Mouse (Mus musculus): ENCODE data around the gene Dnttip2.
"Not testable (repeated sequence)": the region's sequence is repeated elsewhere in the genome, so short reads cannot be mapped to it uniquely, and the experiment has no call there.

Dnttip2 gene

DNA sequence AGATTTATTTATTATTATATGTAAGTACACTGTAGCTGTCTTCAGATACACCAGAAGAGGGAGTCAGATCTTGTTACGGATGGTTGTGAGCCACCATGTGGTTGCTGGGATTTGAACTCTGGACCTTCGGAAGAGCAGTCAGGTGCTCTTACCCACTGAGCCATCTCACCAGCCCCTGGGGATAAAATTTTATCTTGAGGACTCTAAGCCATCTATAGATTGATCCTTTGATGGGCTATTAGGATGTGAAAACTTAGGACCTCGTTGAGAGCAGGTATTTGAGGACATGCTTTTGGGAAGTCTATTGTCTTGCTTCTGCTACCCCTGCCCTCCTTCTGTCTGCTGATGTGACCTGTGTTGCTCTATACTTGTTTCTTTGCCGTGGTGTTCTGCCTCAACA is 15.2 kb downstream of the Dnttip2 start:
- DNase-seq (ENCODE audit: low read depth, low spot score), result not testable (repeated sequence)

DNA sequence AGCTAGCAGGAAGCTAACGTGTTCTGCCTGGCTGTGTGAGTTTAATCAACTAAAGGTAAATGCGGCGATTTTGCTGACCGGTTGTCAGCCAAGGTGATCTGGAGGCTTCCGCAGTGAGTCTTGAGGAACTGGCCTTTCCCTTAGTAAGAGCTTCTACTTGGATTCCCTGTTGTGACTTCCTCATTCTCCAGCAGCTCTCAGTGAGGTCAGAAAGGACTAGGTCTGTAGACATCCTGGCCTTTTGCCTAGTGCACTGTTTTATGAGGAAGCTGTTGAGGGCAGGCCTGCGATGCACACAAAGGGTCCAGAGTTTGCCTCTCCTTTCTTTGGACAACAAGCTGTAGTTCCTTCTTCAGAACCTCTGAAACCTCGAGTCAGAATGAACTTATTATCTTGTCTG is 16.5 kb downstream of the Dnttip2 start:
- no peak for DNase-seq (ENCODE audit: low read depth, low spot score)

GRCm38 (mm10) chr3:122291828-122292227 is 17.6 kb downstream of the Dnttip2 start:
- DNase-seq (ENCODE audit: low read depth, low spot score), result no peak

DNA sequence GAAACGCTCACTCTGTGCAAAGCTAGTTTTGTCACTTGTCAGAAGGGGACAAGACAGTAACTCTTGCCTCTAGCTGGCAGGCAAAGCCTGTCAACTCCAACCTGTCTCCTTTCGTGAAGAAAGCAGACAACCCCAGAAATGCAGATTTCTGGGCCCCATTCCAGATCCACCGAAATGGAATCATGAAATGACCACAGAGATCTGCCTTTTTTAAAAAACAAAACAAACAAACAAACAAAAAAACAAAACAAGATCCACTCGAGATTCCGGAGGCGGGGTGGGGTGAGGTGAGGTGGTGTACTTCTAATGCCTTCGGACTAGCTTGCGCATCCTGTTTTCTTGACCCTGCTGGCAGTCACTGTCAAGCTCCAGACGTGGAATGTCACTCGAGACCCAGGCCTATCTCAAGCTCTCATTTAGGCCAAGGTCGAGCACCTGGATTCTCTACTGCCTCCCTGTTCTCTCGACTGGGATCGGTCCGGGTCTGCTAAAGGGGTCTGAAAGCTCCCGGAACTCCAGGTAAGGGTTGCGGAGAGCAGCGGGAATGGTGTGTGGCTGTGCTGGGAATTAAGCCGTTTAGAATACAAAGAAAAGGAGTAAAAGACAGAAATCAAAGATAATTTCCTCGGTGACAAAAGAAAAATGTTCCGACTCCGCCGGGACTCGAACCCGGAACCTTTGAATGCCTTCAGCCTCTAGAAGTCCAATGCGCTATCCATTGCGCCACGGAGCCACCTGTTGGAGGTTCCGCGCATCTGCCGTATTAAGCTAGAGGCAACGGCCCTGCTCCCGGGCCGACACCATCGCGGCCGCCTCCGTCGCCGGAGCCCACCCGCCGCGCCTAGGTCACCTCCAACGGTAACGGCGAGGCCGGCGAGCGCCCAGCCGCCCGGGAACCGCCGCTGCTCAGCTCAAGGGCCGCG is 18.4 kb downstream of the Dnttip2 start:
- DNase-seq (ENCODE audit: low read depth, low spot score), result peak; percentile 84

GRCm38 (mm10) chr3:122293223-122293953 is 19.2 kb downstream of the Dnttip2 start:
- DNase-seq (ENCODE audit: low read depth, low spot score), result peak; percentile 67

DNA sequence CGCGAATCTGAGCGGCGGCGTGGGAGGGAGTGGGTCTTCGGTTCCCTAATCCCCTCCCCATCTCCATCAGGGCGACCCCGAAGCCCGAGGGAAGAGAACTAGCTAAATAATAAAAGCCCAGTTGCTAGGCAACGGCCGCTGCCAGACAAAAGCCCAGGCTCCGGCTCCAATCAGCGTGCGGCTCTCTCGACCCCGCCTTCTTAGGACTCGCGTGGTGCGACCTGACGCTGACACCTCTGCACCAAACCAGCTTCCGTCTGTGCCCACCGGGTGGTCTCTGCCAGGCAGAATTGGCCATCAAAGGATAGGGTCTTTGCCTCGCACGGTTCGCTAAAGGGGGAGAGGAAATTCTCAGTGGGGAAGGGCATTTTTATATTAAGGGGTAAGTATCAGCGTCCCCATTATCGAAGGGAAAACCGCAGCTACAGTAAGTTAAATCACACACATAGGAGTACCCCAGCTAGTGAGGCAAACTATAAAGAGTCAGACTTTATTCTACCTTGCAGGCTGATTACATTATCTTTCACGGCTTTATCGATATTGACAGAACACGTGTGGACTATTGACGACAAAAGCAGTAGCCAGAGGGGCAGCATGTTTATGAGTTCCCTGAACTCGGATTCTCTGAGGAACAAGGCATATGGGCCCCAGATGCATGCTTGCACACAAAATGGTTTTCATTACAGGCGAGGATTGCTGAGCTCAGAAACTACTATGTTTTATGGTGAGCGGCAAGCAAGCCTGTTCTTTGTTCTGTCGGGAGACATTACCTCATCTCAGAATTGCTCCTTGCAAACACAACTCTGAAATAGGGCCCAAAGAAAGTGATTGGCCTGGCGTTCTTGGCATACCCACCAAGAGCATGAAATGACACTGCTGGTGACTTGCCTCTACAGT is 20.0 kb downstream of the Dnttip2 start, which contains the start of gene Bcar3:
TSS of gene Bcar3 (plus strand) at position 183 of the 897 bp plus-strand sequence.
- peak; percentile 87 for DNase-seq (ENCODE audit: low read depth, low spot score)

DNA sequence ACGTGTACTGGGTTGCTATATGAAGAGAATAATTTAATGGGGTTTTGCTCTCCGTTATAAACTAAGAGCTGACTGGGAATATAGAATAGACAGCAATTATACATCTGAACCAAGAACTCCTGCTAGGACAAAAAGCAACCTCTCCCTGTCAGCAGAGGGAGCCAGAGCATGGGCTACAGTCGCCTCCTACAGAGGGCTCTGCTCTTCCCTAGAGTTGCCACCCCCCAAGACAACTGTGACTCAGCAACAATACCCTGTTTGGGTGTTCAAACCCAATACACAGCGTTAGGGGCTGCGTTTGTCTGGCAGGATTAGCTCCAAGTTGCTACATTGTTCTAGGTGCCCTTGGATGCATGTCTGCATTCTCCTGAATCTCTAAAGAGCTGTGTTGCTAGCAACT is 21.3 kb downstream of the Dnttip2 start:
- DNase-seq (ENCODE audit: low read depth, low spot score), result peak; percentile 58

DNA sequence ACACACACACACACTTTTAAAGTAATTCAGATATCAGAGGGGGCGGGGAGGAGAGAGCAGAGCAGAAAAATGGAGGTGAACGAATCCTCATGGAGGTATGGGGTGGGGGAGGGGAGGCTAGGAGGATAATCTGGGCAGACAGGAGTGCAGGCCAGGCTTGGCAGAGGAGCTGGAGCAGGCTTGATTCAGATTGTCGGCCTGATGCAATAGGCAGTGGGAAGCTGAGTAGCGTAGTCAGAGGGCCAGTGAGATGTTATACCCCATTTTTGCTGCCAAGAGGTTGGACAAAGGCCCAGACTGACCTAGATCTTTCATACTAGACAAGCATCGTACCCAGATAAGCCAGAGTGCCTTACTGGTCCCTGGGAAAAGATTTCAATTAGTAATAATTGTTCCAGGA is 22.8 kb downstream of the Dnttip2 start:
- DNase-seq (ENCODE audit: low read depth, low spot score), result no peak

DNA sequence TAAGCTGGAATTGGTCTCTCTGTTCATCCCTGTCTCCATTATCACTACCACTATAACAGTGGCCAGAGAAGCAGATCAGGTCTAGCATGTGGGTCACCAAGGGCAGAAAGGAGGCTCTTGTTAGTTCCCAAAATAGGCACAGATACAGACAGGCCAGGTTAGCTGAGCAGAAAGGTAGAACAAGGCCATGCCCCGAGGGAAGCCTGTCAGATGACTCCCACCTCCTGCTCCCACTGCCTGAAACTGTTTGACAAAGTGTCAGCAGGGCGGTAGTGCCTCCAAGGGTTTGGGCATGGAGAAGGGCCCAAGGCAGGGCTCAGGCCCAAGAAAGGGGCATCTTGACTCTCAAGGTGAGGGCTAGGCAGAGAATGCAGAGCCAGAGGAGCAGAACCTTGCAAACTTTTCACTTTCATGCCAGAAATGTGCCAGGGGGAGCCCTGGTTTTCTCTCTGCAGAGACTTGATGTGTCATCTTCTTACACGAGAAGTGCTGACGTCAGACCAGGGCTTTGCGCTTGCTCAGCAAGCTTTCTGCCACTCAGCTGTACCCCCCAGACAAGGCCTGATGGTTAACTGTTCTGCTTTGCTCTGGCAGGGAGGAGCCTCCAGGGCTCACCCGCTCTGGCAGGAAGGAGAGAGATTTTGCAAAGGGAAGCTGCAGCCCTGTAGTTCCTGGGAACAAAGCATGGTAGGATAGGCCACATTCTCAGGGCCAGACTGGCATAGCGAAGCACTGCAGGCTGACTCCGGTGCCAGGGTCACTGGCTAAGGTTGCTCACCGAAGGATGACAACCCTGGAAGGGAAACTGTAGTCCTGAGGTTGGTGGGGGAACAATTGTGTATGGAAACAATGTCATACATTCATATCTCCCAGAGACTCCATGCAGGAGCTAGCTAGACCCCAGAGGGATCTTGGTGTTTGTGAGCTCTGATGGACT is 27.1 kb downstream of the Dnttip2 start:
- DNase-seq (ENCODE audit: low read depth, low spot score), result no peak

DNA sequence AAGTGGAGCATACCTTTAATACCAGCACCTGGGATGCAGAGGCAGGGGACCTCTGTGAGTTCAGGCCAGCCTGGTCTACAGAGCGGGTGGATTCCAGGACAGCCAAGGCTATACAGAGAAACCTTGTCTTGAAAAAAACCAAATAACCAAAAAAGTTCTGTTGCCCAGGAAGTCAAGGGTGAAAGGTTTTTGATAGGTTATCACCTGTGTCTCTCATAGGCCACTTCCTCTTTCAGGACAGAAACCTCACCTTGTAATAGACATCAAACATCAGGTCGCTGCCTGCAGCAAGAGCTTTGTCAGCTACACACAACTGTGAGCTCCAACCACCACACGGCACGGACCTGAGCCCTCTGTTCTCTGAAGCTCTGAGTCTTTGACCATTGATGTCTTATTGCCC is 30.4 kb downstream of the Dnttip2 start:
- no peak for DNase-seq (ENCODE audit: low read depth, low spot score)

DNA sequence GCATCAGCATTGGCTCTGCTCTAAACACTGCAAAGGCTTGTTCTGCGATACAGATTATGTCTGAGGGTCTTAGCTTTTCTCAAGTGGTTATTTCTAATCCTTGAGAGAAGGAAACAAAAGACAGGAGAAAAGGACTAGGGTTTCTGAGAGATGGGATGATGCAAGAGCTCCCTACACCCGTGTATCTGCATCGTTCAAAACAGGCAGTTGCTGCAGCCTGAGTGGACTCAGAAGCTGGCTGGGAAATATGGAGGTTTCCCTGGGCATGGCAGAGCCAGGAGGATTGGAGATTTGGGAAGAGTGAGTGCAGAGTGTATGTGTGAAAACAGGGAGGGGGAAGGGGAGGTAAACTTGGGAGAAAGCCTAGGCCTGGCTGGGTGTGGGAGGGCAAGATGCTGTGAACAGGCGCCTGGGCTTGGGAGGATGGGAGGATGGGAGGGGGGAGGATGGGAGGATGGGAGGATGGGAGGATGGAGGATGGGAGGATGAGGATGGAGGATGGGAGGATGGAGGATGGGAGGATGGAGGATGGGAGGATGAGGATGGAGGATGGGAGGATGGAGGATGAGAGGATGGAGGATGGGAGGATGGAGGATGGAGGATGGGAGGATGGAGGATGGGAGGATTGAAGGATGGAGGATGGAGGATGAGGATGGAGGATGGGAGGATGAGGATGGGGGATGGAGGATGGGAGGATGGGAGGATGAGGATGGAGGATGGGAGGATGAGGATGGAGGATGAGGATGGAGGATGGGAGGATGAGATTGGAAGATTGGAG is 33.9 kb downstream of the Dnttip2 start:
- no peak for DNase-seq (ENCODE audit: low read depth, low spot score)

- no peak for DNase-seq (ENCODE audit: low read depth, low spot score)
Observed at GRCm38 (mm10) chr3:122308981-122309380, 34.8 kb downstream of the Dnttip2 start.

DNA sequence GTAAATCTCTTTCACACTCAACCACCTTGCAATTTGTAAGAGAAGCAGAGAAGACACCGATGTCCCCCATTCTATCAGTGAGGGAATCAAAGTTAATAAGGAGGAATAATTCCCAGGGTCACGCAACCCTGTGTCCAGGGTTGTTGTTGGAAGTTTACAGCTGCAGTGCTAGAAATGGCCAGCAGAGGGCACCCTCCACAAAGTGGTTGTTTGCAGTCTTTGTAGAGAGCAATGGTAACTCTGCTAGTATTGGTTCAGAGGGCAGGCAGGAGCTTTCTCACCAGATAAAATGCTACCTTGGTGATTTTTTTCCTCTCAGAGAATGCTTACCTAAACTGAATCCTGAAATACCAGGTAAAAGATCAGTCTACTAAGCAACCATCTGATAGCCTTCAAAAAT is 37.9 kb downstream of the Dnttip2 start:
- peak; percentile 70 for DNase-seq (ENCODE audit: low read depth, low spot score)

DNA sequence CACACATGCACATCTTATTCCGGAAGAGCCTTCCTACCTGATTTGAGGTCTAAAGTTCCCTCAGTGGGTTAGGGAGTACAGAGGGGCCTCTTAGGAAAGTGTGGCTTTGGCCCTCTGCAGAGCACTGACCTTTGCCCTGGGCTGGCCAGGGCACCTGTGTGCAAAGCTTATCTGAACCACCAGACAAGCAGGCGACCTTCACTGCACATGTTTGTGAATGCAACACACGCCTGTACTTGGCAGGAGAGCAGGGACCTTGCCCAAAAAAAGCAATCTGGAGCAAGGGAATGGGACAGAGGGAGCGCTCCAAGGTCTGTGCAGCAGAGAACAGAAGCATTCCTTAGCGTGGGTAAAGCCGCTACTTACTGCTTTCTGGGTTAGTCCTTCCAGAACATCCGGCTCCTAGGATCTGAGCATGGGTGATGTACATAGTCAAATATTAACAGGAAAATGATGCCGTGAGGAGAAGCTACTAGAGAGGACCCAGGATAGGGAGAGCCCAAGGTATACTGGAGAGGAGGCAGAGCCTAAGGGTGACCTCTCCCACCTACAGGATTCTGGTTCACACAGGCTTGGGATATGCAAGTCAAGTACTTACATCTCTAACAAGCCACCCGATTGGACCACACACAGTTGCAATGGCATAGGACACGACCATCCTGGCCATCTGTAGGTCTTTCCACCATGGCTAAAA is 38.9 kb downstream of the Dnttip2 start:
- no peak for DNase-seq (ENCODE audit: low read depth, low spot score)

DNA sequence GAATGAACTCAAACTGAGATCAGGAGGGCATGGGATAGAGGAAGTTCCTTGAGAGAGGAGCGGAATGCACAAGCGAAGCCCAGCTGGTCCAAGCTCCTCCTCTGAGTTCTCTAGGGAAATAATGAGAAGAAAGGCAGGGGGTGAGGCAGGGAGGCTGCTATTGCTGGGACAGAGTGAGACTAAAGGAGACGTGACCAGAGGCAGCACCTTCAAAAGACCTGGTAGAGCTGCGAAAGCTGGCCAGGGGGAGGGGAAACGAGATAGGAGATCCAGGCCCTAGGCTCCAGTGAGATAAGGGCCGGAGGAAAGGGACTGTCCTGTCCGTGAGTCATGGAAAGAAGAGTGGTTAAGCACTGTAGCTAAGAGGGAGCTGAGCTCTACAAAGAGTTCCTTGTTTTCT is 39.7 kb downstream of the Dnttip2 start:
- no peak for DNase-seq (ENCODE audit: low read depth, low spot score)

DNA sequence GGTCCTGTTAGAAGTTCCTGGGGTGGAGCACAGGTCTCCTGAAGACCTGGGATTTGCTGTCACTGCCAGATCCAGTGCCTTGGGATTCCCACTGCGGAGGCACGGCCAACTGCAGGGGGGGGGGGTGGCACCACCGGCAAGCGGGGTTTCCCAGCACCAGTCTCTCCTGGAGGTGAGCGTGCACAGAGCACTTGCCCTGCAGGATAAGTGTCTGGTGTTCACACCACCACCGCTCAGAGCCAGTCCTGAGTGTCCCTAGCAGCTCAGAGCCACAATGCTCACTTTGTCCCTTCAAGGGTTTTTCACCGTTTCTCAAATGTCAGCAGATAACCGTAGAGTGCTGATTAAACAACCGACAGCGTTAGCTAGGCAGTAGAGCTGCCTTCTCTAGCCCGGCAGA is 42.4 kb downstream of the Dnttip2 start:
- DNase-seq (ENCODE audit: low read depth, low spot score), result no peak

GRCm38 (mm10) chr3:122317339-122317738 is 43.2 kb downstream of the Dnttip2 start:
- DNase-seq (ENCODE audit: low read depth, low spot score), result no peak

GRCm38 (mm10) chr3:122322226-122322625 is 48.0 kb downstream of the Dnttip2 start:
- DNase-seq (ENCODE audit: low read depth, low spot score), result no peak

DNA sequence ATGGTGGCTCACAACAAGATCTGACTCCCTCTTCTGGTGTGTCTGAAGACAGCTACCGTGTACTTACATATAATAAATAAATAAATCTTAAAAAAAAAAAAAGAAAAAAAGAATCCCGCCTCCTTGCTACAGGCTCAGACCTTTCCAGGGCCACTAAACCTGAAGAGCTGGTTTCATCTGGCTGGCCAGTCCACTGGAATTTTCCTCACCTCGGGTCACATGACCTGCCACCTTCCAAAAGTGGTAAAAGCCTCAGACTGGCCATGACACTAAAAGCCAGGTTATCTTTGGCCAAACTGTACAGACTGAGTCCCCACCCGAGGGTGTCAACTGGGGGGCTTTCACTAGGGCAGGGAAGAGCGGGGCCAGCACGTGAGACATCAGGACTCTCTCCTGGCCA is 49.7 kb downstream of the Dnttip2 start:
- DNase-seq (ENCODE audit: low read depth, low spot score), result no peak

Data from retina, postnatal 7 days (tissue).